Mouse (Mus musculus) neural tube, embryonic 13.5 days (tissue): ENCODE results near the gene Zdhhc22. TPM values are rescaled to one million over a fixed set of nuclear protein-coding genes. Genes with fewer than 3 reads are reported as not detected.

ENCODE experiments used
- ATAC-seq: fragments of 200-750 bp; cut with Nextera tagmentation; 2 replicates; pipeline ENCODE4 v1.8.0; 2017; ENCODE audit warnings: low read depth, mild to moderate bottlenecking, moderate TSS enrichment, moderate library complexity
- H3K27ac ChIP-seq: fragments of 300-500 bp; sonication (generic); replicated peaks from 2 replicates; pipeline ENCODE4 v1.5.1; 2015; ENCODE audit warnings: moderate library complexity, mild to moderate bottlenecking, inconsistent platforms
- H3K27me3 ChIP-seq: fragments of 300-500 bp; sonication (generic); 2 replicates; pipeline ENCODE4 v1.6.1; 2015; ENCODE audit warnings: mild to moderate bottlenecking, inconsistent platforms
- H3K36me3 ChIP-seq: fragments of 300-500 bp; sonication (generic); 2 replicates; pipeline ENCODE4 v1.6.1; 2015; ENCODE audit warnings: mild to moderate bottlenecking, inconsistent platforms
- H3K4me1 ChIP-seq: fragments of 300-500 bp; sonication (generic); replicated peaks from 2 replicates; pipeline ENCODE4 v1.6.1; 2015; ENCODE audit warnings: inconsistent platforms
- H3K4me2 ChIP-seq: fragments of 300-500 bp; sonication (generic); 2 replicates; pipeline ENCODE4 v1.6.1; 2015; ENCODE audit warnings: inconsistent platforms, mild to moderate bottlenecking, moderate library complexity
- H3K4me3 ChIP-seq: fragments of 300-500 bp; sonication (generic); 2 replicates; pipeline ENCODE4 v1.5.1; 2015; ENCODE audit warnings: mild to moderate bottlenecking, inconsistent platforms
- H3K9ac ChIP-seq: fragments of 300-500 bp; sonication (generic); 2 replicates; pipeline ENCODE4 v1.6.1; 2015; ENCODE audit warnings: moderate library complexity, mild to moderate bottlenecking, inconsistent platforms
- H3K9me3 ChIP-seq: fragments of 300-500 bp; sonication (generic); 2 replicates; pipeline ENCODE4 v1.6.1; 2016; ENCODE audit warnings: inconsistent platforms
- WGBS: fragments of 180-500 bp; shearing (Covaris S2); methylation state at CpG from one replicate; pipeline ENCODE4 v1.1.7; 2015; 5-methylcytosine and 5-hydroxymethylcytosine counted together
- polyA plus RNA-seq: library from polyadenylated mRNA; unstranded; fragments of >200 nt; fragmentation: Nextera tagmentation; extraction: Ambion mirVana; gene quantifications from 2 replicates; pipeline ENCODE4 v1.2.1, GENCODE M21; 2015

Gene Zdhhc22
- polyA plus RNA-seq, 1 experiment from 2014 or later, result 23.5 TPM

- no peaks in the 10 kb centered on the region for H3K4me1 ChIP-seq
- 90% methylated on average over 15 of the region's 15 CpGs for WGBS
- H3K4me3 ChIP-seq, result no peak overlapping the region
- H3K4me2 ChIP-seq, result no peak overlapping the region
- H3K9me3 ChIP-seq, result no peaks in the 10 kb centered on the region
- ATAC-seq, result no peak
- no peaks in the 10 kb centered on the region for H3K27me3 ChIP-seq
- H3K9ac ChIP-seq, result no peak overlapping the region
- H3K27ac ChIP-seq, result no peak overlapping the region
- peaks cover 91% of the 10 kb centered on the region for H3K36me3 ChIP-seq
Measured at GRCm38 (mm10) chr12:86960138-86960537, 30.1 kb downstream of the Zdhhc22 start.

- no peaks in the 10 kb centered on the region for H3K4me1 ChIP-seq
- no peak overlapping the region for H3K4me3 ChIP-seq
- H3K4me2 ChIP-seq, result no peak overlapping the region
- H3K27ac ChIP-seq, result no peak overlapping the region
- peaks cover 92% of the 10 kb centered on the region for H3K36me3 ChIP-seq
- H3K27me3 ChIP-seq, result no peaks in the 10 kb centered on the region
- no peak overlapping the region for H3K9ac ChIP-seq
- WGBS, result 97% methylated on average over 5 of the region's 5 CpGs
- H3K9me3 ChIP-seq, result no peaks in the 10 kb centered on the region
- ATAC-seq, result no peak
Measured at GRCm38 (mm10) chr12:86959661-86960060, 30.6 kb downstream of the Zdhhc22 start.

GRCm38 (mm10) chr12:86958558-86958957, 31.7 kb downstream of the Zdhhc22 start:
- Histone ChIP-seq H3K4me2 (no peak overlapping the region), H3K9me3 (no peaks in the 10 kb centered on the region), H3K27me3 (no peaks in the 10 kb centered on the region), H3K9ac (no peak overlapping the region), H3K4me3 (no peak overlapping the region), H3K4me1 (no peaks in the 10 kb centered on the region), H3K36me3 (peaks cover 91% of the 10 kb centered on the region), H3K27ac (no peak overlapping the region)
- no peak for ATAC-seq
- 94% methylated on average over 5 of the region's 5 CpGs for WGBS

DNA sequence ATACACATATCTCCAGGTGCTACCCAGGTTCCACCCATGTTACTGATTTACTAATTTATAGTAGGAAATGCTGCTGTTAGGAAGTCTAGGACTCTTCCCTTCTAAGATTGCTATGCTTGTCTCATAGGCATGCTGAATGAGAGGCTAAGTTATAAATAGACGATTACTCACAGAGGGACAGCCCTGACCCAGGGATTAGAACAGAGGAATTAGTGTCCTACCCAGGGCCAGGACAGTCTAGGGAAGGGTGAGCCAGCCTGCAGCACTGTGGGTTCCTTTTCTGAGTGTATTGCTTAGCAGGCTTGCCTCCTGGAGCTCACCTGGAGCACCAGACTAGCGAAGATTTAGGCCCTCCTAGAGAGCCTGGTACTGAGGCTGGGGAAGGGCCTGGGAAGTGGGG, 34.3 kb downstream of the Zdhhc22 start:
- no peaks in the 10 kb centered on the region for H3K27me3 ChIP-seq
- no peak overlapping the region for H3K9ac ChIP-seq
- peaks cover 76% of the 10 kb centered on the region for H3K36me3 ChIP-seq
- H3K27ac ChIP-seq, result no peak overlapping the region
- no peak overlapping the region for H3K4me2 ChIP-seq
- ATAC-seq, result no peak
- no peak overlapping the region for H3K4me3 ChIP-seq
- WGBS, result 94% methylated on average over 2 of the region's 2 CpGs
- 0 out of 2 replicates have a peak, but pooled peaks cover 2% of the 10 kb centered on the region for H3K4me1 ChIP-seq
- no peaks in the 10 kb centered on the region for H3K9me3 ChIP-seq

DNA sequence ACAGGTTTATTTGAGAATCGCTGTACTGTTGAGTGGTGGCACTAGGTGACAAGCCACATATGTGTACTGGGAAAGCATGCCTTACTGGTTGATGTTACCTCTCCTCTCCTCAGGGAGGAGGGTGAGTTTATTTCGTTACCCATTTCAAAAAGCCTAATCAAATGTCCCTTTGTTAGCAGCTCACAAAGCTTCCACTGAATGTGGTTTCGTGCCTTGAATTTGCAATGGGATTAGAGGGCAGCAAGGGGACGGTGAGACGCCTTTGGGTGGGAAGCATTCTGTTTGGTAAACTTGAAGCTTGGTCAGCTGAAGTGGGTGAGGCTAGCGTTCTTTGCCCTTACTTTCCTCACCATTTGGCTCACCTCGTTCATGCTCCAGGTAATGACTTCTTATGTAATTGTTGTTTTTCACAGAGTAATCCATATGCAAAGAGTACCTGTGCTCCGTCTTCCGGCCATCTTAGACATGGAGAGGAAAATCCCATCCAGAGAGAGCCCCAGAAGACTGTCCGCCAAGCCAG, 37.8 kb downstream of the Zdhhc22 start:
- Histone ChIP-seq H3K4me1 (peaks cover 33% of the 10 kb centered on the region), H3K27me3 (no peaks in the 10 kb centered on the region), H3K4me2 (no peak overlapping the region), H3K9me3 (no peaks in the 10 kb centered on the region), H3K27ac (no peak overlapping the region), H3K36me3 (peaks cover 42% of the 10 kb centered on the region), H3K4me3 (no peak overlapping the region), H3K9ac (no peak overlapping the region)
- 74% methylated on average over 10 of the region's 10 CpGs for WGBS
- no peak for ATAC-seq

DNA sequence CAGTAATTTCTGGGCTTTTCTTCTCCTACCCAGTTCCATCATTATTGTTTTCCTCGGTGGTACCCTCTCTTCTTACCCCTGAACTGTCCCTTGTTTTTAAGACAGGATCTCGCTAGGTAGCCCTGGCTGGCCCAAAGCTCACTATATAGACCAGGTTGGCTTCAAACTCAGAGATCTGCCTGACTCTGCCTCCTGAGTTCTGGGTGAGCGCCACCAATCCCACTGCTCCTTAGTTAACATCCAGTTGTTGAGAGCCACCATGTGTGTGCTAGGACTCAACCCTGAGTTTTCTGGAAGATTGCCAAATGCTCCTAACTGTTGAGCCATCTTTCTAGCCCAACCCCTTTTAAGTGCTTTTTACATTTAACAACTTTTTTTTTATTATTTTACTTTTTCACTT, 39.3 kb downstream of the Zdhhc22 start:
- no peak for ATAC-seq
- H3K27me3 ChIP-seq, result no peaks in the 10 kb centered on the region
- H3K4me2 ChIP-seq, result no peak overlapping the region
- H3K4me1 ChIP-seq, result peaks cover 39% of the 10 kb centered on the region
- WGBS, result 95% methylated on average over 3 of the region's 3 CpGs
- peaks cover 30% of the 10 kb centered on the region for H3K36me3 ChIP-seq
- no peak overlapping the region for H3K27ac ChIP-seq
- no peak overlapping the region for H3K4me3 ChIP-seq
- no peak overlapping the region for H3K9ac ChIP-seq
- no peaks in the 10 kb centered on the region for H3K9me3 ChIP-seq

- Histone ChIP-seq H3K27ac (0 out of 2 replicates have a peak overlapping the region, but pooled peaks have one; percentile 28), H3K9me3 (no peaks in the 10 kb centered on the region)
Measured at GRCm38 (mm10) chr12:86950161-86950960, 39.9 kb downstream of the Zdhhc22 start.

GRCm38 (mm10) chr12:86949501-86949900, 40.7 kb downstream of the Zdhhc22 start:
- no peak for ATAC-seq
- H3K9me3 ChIP-seq, result no peaks in the 10 kb centered on the region
- no peaks in the 10 kb centered on the region for H3K27me3 ChIP-seq
- no peak overlapping the region for H3K27ac ChIP-seq
- no peak overlapping the region for H3K4me3 ChIP-seq
- peaks cover 17% of the 10 kb centered on the region for H3K36me3 ChIP-seq
- H3K9ac ChIP-seq, result peak overlapping the region; percentile 50; the same call in 1 of the 2 replicates
- H3K4me1 ChIP-seq, result peaks cover 51% of the 10 kb centered on the region
- no peak overlapping the region for H3K4me2 ChIP-seq
- 90% methylated on average over 9 of the region's 9 CpGs for WGBS

More at GRCm38 (mm10) chr12:86950161-86950960, 39.9 kb downstream of the Zdhhc22 start:
- Histone ChIP-seq H3K4me2 (peak overlapping the region; percentile 28; the same call in 1 of the 2 replicates), H3K4me3 (no peak overlapping the region), H3K9ac (peak overlapping the region; percentile 50), H3K27me3 (no peaks in the 10 kb centered on the region), H3K36me3 (peaks cover 24% of the 10 kb centered on the region), H3K4me1 (peaks cover 43% of the 10 kb centered on the region)
- ATAC-seq, result no peak
- 73% methylated on average over 16 of the region's 16 CpGs for WGBS

DNA sequence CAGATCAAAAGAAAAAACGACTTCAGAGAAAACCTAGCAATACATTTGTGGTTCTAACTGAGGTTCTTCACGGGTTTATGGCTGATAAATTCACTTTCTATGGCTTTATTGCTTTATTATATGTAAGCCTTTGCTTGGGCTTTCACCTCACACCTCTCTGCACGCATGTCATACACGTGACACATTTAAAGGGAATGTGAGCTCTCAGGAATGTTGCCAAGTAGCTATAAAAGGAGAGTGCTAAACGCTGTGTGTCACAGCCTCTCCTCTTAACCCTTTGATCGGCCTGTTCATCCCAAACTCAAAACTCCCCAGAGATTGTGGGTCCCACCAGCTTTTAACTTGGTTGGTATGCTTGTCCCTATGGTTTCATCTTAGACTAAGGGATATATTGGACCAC, 41.6 kb downstream of the Zdhhc22 start:
- peak overlapping the region; percentile 80 for H3K4me2 ChIP-seq
- H3K36me3 ChIP-seq, result peaks cover 12% of the 10 kb centered on the region
- 41% methylated on average over 6 of the region's 6 CpGs for WGBS
- H3K4me1 ChIP-seq, result peaks cover 51% of the 10 kb centered on the region
- peak overlapping the region; percentile 70 for H3K4me3 ChIP-seq
- ATAC-seq, result no peak
- H3K27me3 ChIP-seq, result no peaks in the 10 kb centered on the region
- H3K9ac ChIP-seq, result peak overlapping the region; percentile 90
- 0 out of 2 replicates have a peak overlapping the region, but pooled peaks have one; percentile 100 for H3K27ac ChIP-seq
- H3K9me3 ChIP-seq, result no peaks in the 10 kb centered on the region

DNA sequence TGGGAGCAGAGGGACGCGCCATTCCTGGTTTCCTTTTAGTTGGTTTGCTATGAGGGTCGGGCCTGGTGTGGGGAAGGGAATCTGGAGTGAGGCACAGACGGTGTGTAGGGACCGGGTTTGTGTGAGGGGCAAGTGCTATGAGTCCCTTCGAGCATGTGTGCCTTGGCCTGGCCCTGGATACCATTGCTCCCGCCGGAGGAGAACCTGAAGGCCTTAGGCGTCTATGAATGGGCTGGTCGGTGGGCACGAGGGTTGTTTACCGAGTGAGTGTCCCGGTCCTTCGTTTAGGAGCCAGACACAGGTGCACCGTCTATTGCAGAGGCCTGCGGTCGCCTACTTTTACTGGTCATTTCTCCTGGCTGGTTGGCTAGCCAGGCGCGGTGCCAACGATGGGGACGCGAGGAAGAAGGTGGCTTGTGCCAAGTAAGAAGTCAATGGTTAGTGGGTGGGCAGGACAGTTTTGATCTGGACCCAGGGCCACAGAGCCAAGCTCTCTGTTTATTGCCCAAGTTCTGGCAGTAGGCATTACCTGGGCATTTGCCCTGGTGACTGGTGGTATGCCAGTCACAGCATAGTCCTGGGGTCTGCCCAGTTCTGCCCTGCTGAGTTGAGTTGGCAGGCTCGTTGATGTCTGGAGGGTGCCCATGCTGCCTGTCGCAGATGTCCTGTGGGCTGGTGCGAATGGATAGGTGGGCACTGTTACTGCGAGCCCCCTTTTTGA, 42.4 kb downstream of the Zdhhc22 start:
- peak; percentile 71 for ATAC-seq
- Histone ChIP-seq H3K9me3 (no peaks in the 10 kb centered on the region), H3K4me2 (peak overlapping the region; percentile 80), H3K36me3 (peaks cover 5% of the 10 kb centered on the region), H3K4me1 (peaks cover 52% of the 10 kb centered on the region), H3K27ac (peak overlapping the region; percentile 100), H3K9ac (peak overlapping the region; percentile 90), H3K4me3 (peak overlapping the region; percentile 70), H3K27me3 (no peaks in the 10 kb centered on the region)
- WGBS, result 16% methylated on average over 26 of the region's 26 CpGs

DNA sequence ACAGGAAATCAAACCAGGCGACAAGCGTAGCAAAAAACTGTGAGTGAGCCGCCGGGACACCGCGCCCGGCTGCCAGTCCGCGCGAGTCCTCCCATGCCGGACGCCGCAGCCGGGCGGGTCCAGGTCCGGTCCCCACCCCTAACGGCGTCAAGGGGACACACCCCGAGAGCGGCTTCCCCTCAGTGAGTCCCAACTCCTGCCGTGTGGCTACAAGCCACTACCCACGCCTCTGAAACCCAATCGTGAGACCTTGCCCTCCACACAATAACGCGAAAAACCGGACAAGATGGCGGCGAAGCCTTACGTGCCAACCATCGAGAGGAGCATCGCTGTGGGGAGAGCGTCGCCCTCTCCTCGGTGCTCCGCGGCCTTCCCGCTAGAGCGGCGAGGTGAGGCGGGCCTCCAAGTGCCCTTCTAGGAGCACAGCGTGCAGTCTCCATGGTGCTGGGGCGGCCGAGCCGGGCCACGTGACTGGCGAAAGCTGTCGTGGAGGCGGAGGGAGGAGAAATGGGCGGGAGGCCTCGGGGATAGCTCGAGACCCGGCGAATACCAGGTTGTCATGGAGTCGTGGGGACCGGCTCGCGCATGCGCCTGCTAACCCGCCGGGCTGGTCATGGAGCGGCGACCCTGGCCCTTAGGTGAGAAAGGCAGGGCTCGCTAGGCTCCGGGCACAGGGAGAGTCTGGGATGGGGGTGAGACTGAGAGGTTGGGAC, 43.2 kb downstream of the Zdhhc22 start, which contains the start of gene Cipc:
Gene Cipc, plus strand, starts transcription at position 182 of the 713 bp plus-strand sequence.
- peaks cover 60% of the 10 kb centered on the region for H3K4me1 ChIP-seq
- no peaks in the 10 kb centered on the region for H3K36me3 ChIP-seq
- no peaks in the 10 kb centered on the region for H3K27me3 ChIP-seq
- no peaks in the 10 kb centered on the region for H3K9me3 ChIP-seq
- ATAC-seq, result peak; percentile 97
- peak within 1 kb of the TSS; percentile 80 for H3K4me2 ChIP-seq
- peak within 1 kb of the TSS; percentile 97 for H3K9ac ChIP-seq
- peak within 1 kb of the TSS; percentile 100 for H3K27ac ChIP-seq
- WGBS, result under 1% methylated on average over 64 of the region's 64 CpGs
- peak within 1 kb of the TSS; percentile 70 for H3K4me3 ChIP-seq
